8 mouse cellular contexts compared by ENCODE assay signal in genomic region chr16:4213799-4214551, GRCm38 (mm10). TPM values are rescaled to one million over a fixed set of nuclear protein-coding genes. Genes with fewer than 3 reads are reported as not detected.
DNase-seq lines count a peak whose midpoint lies in the region; TF ChIP-seq lines count a peak whose summit lies in the region.

Crebbp (minus strand) TSS chr16:4213997.

- peaks cover 35% of the 10 kb centered on the region for H3K4me1 ChIP-seq in megakaryocyte, embryonic 14.5 days

- peaks cover 6% of the 10 kb centered on the region for H3K36me3 ChIP-seq in megakaryocyte, embryonic 14.5 days (replicated peaks; ENCODE audit: low read length)

- no peaks in the 10 kb centered on the region for H3K9me3 ChIP-seq in megakaryocyte, embryonic 14.5 days

- peak within 1 kb of the TSS; percentile 97 for H3K4me3 ChIP-seq in gastrocnemius, adult 2 months
- peak within 1 kb of the TSS; percentile 98 for H3K4me3 ChIP-seq in megakaryocyte, embryonic 14.5 days (replicated peaks)

- peak; percentile 58 for DNase-seq in WW6 (ENCODE audit: low read depth, low spot score)
- peak; percentile 88 to 98 for DNase-seq in cerebellum, postnatal 4 days (ENCODE audit: low spot score in 2 of 2)
- DNase-seq in gastrocnemius, adult 2 months, result peak; percentile 96
- peak; percentile 42 for DNase-seq in hindlimb bud, embryonic 11.5 days (ENCODE audit: extremely low spot score, low read depth, low spot score)
- peak; percentile 79 to 84 for DNase-seq in left cerebral cortex, adult 8-10 months (ENCODE audit: low spot score in 2 of 2)
- DNase-seq in right cerebral cortex, postnatal 10 days (ENCODE audit: low spot score in 2 of 2), result peak; percentile 94 to 95
- DNase-seq in urinary bladder, postnatal 25 days (ENCODE audit: low spot score), result peak; percentile 92

- intact Hi-C loops in gastrocnemius, adult 2 months (cut with DNase I), result loop anchor here (1.0 to 5.0 kb wide), 3 partner anchors 52 to 137 kb away; partner anchors contain the start of gene Trap1

- peaks cover 19% of the 10 kb centered on the region for H3K27me3 ChIP-seq in megakaryocyte, embryonic 14.5 days (replicated peaks)

- peak within 1 kb of the TSS; percentile 91 for H3K27ac ChIP-seq in gastrocnemius, adult 2 months

- TF ChIP-seq CTCF in gastrocnemius, adult 2 months (IDR thresholded peaks at IDR 0.05), result 0 out of 2 replicates have a peak, but pooled peaks have one; percentile 5

RNA-seq across cellular contexts. Expression of gene Crebbp, which starts in this region (rescaled TPM):
- total RNA-seq in gastrocnemius, adult 2 months (2021), result 10 to 100 TPM; 40.5 to 41.6 TPM
- 10 to 100 TPM; 73.3 to 76.9 (median 74.6) TPM for total RNA-seq in left cerebral cortex, adult 8-10 months (2022)
- polyA plus RNA-seq in megakaryocyte, embryonic 14.5 days (2012; ENCODE audit: insufficient read depth, low replicate concordance), result 7.5 and 8.2 TPM in 2 replicates

Comparison
In these comparisons a context has a peak if more than half of its experiments do, and no peak if none do; other contexts are left out.
1. Peak in every context shown above with its lines: DNase-seq, H3K4me3 ChIP-seq and H3K27ac ChIP-seq.
2. DNase-seq: peak in every context shown above with its lines; median percentile 96 in gastrocnemius, adult 2 months; 94 in right cerebral cortex, postnatal 10 days; 93 in cerebellum, postnatal 4 days; 92 in urinary bladder, postnatal 25 days; 82 in left cerebral cortex, adult 8-10 months; 58 in WW6; 42 in hindlimb bud, embryonic 11.5 days.